Mouse (Mus musculus) thymus, postnatal 14 days (tissue): Measurements from ENCODE around the gene Necab2.

Experiments used
- DNase-seq: peaks from one replicate; pipeline ENCODE4 v3.0.0; 2021

The Necab2 gene

DNA sequence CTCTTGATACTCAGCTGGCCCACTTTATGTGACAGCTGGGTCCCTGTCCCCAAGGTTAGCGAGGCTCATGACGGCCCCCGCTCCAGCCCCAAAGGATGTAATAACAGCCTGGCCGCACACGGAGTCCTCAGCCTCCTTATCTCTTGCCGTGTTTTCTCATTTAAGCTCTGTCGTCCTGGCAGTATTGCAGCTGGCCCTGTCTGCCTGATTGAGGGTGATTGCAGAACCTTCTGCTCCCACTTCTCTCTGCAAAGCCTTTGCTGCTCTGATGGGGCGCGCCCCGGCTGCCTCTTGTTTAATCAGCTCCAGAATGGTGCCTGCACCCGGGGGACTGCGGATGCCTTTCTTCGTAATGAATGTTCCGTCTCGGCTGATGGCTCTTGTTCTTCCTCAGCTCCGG is 13.2 kb downstream of the Necab2 start:
- DNase-seq = no peak

DNA sequence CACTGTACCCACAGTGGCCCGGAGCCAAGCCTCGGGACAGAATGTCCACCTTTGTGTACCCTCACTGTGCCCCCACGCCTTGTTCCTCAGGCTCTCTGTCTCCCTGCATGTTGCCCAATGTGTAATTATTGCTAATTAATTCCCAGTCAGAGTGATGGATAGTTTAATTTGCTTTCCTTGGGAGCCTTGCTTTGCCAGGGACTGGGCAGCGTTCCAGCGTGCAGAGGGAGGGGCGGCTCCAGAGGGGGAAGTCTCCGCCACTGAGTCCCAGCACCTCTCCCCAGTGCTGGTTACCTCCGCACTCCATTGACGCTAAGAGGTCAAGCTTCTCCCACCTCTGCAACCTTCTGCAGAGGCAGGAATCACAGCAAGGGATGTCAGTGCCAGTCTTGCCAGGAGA is 14.8 kb downstream of the Necab2 start:
- no peak for DNase-seq

GRCm38 (mm10) chr8:119463709-119464108 is 17.2 kb downstream of the Necab2 start:
- no peak for DNase-seq

DNA sequence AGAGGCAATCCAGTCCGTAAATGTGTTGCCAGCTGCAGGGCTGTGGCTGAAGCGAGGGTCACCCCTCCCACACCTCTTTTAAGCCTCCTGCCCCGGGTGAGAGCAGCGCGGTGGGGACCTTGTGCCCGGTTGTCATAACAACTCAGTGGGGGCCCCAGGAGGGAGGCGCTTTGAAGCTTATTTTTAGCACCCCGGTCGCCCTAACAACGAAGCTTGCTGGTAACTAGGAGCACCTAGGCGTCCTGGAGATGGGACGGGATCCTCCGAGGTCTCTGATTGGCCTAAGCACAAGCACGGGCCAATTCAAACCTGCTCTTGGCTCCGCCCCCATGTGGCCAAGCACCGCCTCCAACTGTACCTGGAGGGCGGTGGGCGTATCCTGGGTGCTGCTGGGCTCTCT is 19.6 kb downstream of the Necab2 start:
- peak; percentile 59 for DNase-seq

DNA sequence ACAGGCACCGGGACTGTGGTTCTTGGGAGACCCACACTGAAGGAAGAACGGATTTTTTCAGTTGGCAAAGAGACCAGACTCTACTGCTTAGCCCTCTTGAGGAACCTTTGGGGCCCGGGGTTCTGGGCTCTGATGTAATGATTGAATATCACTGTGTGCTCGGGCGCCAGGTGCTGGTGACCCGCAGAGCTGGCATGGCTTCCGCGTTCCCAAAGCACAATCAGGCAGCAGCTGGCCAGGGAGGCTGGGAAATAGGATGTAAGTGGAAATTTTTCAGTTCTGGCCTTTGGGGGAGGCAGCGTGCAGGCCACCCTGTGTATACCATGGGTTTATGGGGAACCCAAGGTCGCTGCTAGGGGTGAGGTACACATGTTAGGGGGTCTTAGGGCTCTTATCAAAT is 20.3 kb downstream of the Necab2 start:
- no peak for DNase-seq

GRCm38 (mm10) chr8:119468091-119468490 is 21.6 kb downstream of the Necab2 start:
- DNase-seq = no peak

GRCm38 (mm10) chr8:119478684-119479083 is 32.2 kb downstream of the Necab2 start:
- DNase-seq = no peak

- no peak for DNase-seq
These were observed 37.8 kb downstream of the Necab2 start for GRCm38 (mm10) chr8:119484145-119484896.

DNA sequence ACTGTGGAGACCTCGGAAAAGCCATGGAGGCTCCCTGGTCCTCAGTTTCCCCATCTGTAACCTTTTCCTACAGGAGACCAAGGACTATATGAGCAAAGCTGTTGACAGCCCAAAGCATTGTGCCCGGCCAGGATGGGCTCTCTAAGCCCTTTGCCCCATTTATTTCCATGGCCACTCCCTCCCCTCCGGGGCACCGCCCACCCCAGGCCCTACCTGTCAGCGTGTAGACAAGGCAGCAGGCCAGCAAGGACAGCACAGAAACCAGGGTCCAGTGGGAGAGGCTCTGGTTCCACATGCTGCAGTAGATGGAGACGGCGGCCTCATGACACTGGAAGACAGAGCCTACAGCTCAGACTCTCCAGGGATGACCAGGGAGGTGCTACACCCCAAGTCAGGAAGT is 40.6 kb downstream of the Necab2 start:
- DNase-seq = no peak

DNA sequence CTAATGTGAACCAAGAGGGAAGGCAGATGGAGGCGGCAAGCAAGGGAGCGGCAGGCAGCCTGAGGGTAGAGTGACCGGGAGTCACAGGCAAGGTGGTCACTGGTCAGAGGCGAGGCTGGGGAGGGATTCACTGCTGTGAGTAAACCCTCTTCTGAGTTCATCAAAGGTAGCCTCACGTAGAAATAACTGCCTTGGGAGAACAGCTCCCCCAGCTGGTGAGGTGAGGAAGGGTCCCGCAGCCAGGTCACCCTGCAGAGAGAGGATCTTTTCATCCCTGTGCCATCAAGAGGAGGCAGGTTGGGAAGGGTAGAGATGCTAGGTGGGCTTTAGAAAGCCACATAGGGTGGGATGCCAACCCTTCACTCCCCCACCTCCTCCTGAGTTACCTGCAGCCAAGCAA is 50.3 kb downstream of the Necab2 start:
- peak; percentile 60 for DNase-seq

- no peak for DNase-seq
These were observed 53.3 kb downstream of the Necab2 start for GRCm38 (mm10) chr8:119499836-119500235.

GRCm38 (mm10) chr8:119501598-119501997 is 55.1 kb downstream of the Necab2 start, which contains the start of gene Slc38a8:
TSS of gene Slc38a8 (minus strand) at chr8:119501698.
- no peak for DNase-seq

DNA sequence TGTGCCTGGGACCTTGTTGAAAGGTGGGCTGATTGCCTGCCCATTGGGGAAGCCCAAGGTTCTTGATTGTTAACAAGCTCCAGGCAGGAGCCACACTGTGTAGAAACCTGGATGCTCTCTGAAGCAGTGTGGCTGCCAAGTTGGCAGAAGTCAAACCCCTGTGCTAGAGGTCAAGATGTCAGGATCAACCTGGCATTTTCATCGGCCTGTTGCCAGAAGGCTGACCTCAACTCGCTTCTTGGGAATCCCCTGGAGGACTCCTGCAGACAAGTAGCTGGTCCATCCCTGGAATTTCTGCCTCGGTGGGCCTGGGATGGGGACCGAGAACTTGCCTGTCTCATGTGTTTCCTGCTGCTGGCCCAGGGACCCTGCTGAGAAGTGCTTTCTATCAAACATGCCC is 55.6 kb downstream of the Necab2 start:
- no peak for DNase-seq

DNA sequence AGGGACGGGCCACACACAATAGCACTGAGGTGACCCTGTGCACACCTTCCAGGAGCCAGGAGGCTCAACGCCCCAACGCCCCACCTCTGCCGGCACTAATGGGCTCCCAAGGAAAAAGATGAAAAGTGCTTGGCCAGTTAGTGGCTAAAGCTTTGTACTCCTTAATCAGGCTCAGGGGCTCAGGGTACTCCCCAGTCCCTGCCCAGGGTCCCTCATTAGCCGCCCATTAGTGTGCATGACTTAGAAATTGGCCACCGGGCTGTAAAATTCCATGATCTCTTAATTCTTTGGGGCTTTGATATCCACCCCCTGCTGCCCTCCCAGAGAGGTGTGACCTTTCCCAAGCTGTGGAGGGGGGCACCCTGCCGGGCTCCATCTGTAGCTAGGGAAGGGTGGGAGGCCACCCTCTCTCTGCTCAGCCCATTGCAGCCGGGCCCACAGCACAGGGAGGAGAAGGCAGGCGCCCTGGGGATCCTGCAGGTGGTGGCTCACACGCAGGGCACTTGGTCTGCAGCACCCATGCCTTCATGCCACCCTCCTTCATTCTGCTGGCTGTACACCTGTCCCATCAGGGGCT is 56.8 kb downstream of the Necab2 start:
- DNase-seq = no peak

GRCm38 (mm10) chr8:119505488-119505887 is 59.0 kb downstream of the Necab2 start:
- no peak for DNase-seq

GRCm38 (mm10) chr8:119506106-119506505 is 59.6 kb downstream of the Necab2 start:
- no peak for DNase-seq

DNA sequence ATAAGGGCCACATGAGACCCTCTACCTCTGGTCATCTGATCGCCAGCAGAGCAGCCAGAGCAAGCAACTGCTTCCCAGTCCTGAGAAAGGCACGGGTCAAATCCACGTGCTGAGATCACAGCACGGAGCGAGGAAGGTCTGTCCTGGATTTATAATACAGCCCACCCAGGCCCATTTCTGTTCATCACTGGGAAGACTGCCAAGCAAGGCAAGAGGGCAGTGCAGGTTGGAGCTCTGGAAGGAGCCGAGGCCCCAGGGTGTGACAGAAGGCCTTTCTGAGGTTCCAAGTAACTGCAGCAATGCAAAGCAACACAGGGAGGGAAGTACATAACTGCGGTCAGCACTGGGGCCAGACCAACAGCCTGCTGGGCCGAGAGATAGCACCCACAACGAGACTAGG is 64.0 kb downstream of the Necab2 start:
- no peak for DNase-seq

GRCm38 (mm10) chr8:119511722-119512121 is 65.2 kb downstream of the Necab2 start:
- DNase-seq = no peak

DNA sequence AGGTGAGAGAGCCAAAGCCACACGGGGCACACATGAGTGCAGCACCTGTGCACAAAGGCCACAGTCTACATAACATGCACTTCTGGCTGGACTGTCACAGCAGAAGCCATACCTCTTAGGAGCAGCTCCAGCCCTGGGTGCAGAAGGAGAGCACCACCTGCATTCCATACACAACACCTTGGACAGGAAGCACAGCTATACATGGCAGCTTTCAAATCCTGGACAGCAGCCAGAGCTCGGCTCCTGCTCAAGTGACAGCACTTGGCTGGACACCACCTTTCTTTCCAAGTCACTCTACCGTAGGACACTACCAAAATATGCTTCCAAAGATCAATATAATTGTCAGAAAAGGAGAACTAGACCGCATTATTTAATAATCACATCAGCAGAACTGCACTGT is 66.9 kb downstream of the Necab2 start:
- no peak for DNase-seq

- DNase-seq = no peak
These were observed 68.4 kb downstream of the Necab2 start for GRCm38 (mm10) chr8:119514940-119515339.

DNA sequence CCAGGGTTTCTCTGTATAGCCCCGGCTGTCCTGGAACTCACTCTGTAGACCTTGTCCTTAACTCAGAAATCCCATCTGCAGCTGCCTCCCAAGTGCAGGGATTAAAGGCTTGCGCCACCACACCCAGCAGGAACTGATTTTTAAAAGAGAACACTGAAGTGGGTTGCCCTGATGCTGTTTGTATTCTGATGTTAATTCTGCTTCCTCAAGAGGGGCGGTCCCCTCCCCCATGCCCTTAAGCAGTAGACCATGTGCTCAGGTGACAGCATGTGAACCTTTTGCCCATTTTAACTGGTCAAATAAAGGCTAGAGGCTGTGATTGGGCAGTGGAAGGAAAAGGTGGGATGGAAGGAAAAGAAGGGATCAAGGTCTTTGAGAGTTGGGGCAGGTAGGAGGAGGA is 69.2 kb downstream of the Necab2 start:
- DNase-seq = no peak

- no peak for DNase-seq
These were observed 70.2 kb downstream of the Necab2 start for GRCm38 (mm10) chr8:119516674-119517073.

GRCm38 (mm10) chr8:119520102-119520501 is 73.6 kb downstream of the Necab2 start:
- DNase-seq = no peak
